Mouse (Mus musculus) hindlimb bud, embryonic 11.5 days (tissue): ENCODE results near the gene Irf2bpl.
A peak's percentile ranks its signal among the peaks of the same experiment; 100 is the strongest.

ENCODE experiments used
- DNase-seq: peaks from one replicate; pipeline ENCODE4 v3.0.0-alpha.2; 2012; ENCODE audit warnings: low read depth, low spot score; ENCODE audit errors: extremely low spot score

Gene Irf2bpl

DNA sequence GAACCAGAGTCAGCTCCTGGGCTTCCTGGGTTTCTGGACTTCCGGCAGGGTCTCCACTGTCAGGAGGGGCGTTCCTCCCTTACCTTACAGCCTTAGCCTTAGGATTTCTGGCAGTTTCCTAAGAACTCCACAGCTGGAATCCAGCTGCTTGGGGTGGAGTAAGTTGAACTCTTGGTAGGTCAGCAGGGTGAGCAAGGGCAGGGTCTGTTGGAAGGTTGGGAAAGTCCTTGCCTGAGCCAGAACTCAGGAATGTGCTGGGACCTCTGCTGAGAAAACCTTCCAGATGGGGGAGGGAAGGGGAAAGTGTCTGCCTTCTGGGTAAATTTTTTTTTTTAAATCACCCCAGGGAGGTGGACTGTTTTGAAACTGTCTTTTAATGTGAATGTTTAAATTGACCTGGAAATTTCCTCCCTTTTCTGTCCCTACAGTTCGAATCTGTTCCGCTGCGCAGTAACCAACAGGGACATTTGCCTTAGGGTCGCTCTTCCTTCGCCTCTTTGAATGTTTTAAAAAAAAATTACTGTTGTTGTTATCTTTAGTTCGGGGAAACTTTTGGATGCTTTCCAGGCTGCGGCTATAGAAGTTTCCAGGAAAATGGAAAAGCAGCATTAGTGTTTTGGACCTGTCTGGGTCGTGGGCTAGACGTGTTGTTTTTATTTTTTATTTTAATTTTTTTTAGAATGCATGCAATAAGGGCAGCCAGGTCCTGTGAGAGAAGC, 15.0 kb upstream of the Irf2bpl start:
- DNase-seq: no peak

DNA sequence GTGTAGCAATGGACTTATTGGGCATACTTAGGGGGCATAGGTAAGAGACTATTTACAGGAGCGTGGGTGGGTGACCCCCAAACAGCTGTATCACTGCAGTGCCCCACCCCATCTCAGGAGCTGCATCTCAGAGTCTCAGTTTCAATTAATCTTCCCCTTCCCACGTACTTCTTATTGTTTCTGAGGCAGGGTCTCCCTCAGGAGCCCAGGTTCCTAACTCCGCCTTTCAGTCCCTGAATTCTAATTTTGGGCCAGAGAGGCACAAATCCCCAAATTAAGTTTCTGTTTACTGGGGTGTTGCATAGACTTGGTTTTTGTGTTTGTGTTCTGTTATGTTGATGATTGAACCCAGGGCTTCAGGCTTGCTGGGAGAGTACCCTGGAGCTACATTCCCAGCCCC, 13.8 kb upstream of the Irf2bpl start:
- DNase-seq: no peak

GRCm38 (mm10) chr12:86897769-86898273, 13.2 kb upstream of the Irf2bpl start:
- DNase-seq: no peak

GRCm38 (mm10) chr12:86896921-86897512, 12.4 kb upstream of the Irf2bpl start:
- DNase-seq: no peak

GRCm38 (mm10) chr12:86896441-86896890, 11.9 kb upstream of the Irf2bpl start:
- DNase-seq: no peak

DNA sequence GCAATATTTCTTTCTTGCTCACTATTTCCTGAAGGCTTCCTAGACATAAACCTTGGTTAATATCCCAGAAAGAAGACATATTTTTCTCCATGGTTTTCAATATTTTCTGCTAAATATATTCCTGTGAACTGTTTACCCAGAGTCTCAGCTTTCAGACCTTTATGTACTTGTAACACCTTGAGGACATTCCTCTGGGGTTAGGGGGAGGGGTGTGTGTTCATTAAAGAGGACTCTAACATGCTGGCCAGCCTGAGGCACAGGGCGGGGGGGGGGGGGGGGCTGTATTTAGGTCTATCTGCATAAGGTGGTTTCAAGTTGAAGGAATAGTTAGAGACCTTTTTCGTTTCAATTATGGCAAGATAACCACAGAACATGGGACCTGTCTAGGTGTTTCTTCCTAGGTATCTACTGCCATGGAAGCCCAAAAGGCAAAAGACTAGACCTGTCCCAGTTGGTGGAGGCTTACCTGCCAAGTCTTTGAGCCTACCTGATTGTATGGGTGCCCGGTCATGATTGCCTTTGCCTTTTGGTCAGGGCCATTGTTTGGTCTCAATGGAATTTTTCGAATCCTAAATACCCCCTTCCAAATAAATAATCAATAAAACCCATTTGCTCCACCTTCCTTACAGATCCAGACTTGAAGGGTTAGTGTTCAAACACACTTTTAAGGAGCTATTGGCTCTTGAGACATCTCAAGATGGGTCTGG, 11.3 kb upstream of the Irf2bpl start:
- no peak for DNase-seq

- DNase-seq: no peak
These were observed 10.3 kb upstream of the Irf2bpl start for GRCm38 (mm10) chr12:86894841-86895428.

- peak; percentile 96 for DNase-seq
These were observed 9.7 kb upstream of the Irf2bpl start for GRCm38 (mm10) chr12:86894184-86894839.

DNA sequence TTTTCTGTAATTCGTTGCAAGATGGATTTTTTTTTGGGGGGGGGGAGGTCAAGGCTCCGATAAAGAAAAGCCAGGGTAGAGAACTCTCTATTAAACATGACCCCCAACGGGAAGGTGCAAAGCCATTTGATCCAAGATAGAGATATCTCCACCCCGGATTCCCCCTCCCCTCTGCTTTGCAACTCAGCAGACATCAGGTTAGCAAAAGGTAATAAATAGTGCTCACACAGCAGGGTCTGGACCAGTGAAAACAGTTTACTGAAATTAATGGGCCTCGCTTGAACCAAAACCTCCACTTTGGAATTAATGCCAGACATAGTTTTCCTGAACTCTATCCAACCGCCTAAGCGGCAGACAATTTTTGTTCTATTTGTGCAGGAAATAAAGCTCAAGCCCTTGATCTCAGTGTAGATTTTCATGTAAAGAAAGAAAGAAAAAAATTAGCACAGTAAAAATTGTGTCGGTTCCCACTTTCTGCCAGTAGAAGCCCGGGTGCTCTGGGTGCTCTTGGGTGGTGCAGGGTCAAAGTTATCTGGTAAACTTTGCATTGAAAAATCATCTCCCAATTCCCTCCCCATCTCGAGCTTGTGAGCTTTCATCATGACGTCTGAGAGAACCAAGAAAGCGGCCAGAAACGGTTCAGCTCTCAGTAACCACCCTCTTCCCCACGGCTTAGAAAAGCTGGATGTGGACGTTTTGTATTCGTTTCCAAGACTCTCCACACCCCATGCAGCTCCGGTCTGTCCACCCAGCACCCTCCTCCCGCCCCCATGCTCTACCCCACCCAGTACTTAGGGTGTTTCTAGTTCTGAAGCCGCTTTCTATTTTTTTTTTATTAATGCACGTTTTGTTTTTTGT, 9.0 kb upstream of the Irf2bpl start:
- no peak for DNase-seq

GRCm38 (mm10) chr12:86892711-86893311, 8.2 kb upstream of the Irf2bpl start:
- no peak for DNase-seq

GRCm38 (mm10) chr12:86891786-86892702, 7.4 kb upstream of the Irf2bpl start:
- DNase-seq: no peak

DNA sequence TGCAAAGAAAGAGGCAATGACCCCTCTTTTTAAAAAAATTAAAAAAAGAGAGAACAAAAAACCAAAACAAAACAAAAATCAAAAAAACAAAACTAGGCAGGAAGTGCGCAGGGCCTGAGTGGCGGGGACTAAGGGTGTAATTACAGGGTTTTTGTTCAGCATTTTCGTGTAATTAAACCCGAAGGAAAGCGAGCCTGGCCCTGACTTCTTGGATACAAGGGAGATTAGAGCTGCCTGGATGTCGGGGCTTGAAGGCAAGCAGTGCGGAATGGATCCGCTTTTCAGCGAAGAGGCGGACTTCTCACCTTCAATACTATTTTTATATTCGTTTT, 6.8 kb upstream of the Irf2bpl start:
- no peak for DNase-seq

DNA sequence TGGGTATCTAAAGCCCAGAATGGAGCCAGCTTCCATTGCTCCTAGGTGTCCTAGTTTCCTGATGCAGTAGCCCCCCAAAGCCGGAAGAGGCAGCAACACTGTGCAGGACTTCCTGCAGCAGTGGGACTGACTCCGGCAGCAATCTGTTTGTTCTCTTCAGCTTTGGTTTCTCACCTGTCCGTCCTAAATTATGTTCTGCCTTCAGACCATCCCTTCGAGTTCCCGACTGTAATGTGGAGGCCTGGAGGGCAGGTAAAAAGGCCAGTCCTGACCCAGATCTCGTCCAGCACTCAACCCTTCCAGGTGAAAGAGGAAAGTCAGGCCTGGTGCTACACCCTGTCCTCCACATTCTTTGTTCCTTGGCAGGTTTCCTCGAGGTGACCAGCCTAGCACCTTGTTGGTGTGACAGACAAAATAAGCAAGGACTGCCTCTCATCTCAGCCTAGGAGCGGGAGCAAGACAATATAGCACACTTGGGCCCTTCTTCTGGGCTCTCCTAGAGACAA, 6.3 kb upstream of the Irf2bpl start:
- DNase-seq: no peak

DNA sequence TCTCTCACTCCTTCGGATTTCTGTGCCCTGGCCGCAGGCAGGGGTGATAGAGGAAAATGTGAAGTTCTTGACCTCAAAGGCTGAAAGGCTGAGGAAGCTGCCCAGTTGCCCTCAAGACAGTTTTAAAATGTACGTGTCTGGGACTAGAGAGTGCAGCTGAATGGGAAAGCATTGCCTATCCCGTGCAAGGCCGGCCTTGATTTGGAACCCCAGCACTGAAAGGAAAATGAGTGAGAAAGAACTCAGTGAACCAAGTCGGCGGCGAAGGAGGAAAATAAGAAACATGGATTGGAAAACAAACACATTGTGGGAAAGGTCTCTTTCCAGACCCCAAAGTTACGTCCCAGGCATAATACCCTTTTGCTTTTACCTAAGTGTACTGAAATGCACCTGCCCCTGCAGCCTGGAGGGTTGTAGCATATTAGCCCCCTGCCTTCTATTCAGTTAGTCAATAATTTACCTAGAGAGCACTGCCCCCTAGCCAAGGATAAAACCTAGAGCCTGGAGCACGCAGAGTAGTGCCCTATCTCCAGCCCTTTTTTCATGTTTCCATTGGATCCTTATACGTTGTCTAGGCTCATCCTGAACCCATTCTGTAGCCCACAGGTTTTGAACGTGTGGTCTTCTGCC, 5.6 kb upstream of the Irf2bpl start:
- no peak for DNase-seq

- DNase-seq: no peak
These were observed 4.6 kb upstream of the Irf2bpl start for GRCm38 (mm10) chr12:86889103-86889644.

- DNase-seq: no peak
These were observed 3.8 kb upstream of the Irf2bpl start for GRCm38 (mm10) chr12:86888130-86889069.
